Mouse (Mus musculus): ENCODE data around the gene Cyb5r1.

- TF ChIP-seq TAL1 (IDR thresholded peaks at IDR 0.05; ENCODE audit: low read length) (no peak), GATA1 (IDR thresholded peaks at IDR 0.05; ENCODE audit: low read length) (no peak)
Observed at GRCm38 (mm10) chr1:134398210-134398609, 7.1 kb upstream of the Cyb5r1 start.
